Mouse (Mus musculus) cortical plate, adult 2 months (tissue): ENCODE data around the gene Tnrc6b. TPM values are rescaled to one million over a fixed set of nuclear protein-coding genes. Genes with fewer than 3 reads are reported as not detected.

Source experiments
- H3K27ac ChIP-seq: fragments of 200-500 bp; 2 replicates; pipeline ENCODE4 v1.5.1; 2012; ENCODE audit warnings: low read length, control low read depth, inconsistent platforms; ENCODE audit not compliant: insufficient read depth
- H3K4me1 ChIP-seq: fragments of 200-500 bp; 2 replicates; pipeline ENCODE4 v1.6.1; 2011; ENCODE audit warnings: low read length; ENCODE audit not compliant: control insufficient read depth, insufficient read depth
- H3K4me3 ChIP-seq: fragments of 200-500 bp; 2 replicates; pipeline ENCODE4 v1.5.1; 2011; ENCODE audit warnings: mild to moderate bottlenecking, low read length, control low read depth; ENCODE audit not compliant: insufficient read depth
- CTCF ChIP-seq: fragments of 200-500 bp; IDR thresholded peaks from 2 replicates; pipeline ENCODE4 v1.5.1; 2011; ENCODE audit warnings: mild to moderate bottlenecking, control low read depth, low read length; ENCODE audit not compliant: insufficient read depth; ENCODE audit errors: extremely low read depth
- POLR2A ChIP-seq: fragments of 200-500 bp; IDR thresholded peaks from 2 replicates; pipeline ENCODE4 v1.6.1; 2011; ENCODE audit warnings: mild to moderate bottlenecking, low read length, control low read depth; ENCODE audit not compliant: insufficient read depth; ENCODE audit errors: extremely low read depth
- polyA plus RNA-seq: library from polyadenylated mRNA; depleted of rRNA; stranded (reverse); fragments of >200 nt; gene quantifications from 2 replicates; pipeline ENCODE4 v1.2.3, GENCODE M21; 2012; rRNA removed

Gene Tnrc6b
- 20.5 and 44.2 TPM in 2 replicates for polyA plus RNA-seq

GRCm38 (mm10) chr15:80710608-80711363 lies at the start of gene Tnrc6b:
Gene Tnrc6b, plus strand, starts transcription at chr15:80711313.
- TF ChIP-seq CTCF (no peak), POLR2A (peak; percentile 97)
- peak within 1 kb of the TSS; percentile 98 for H3K27ac ChIP-seq
- H3K4me3 ChIP-seq = peak within 1 kb of the TSS; percentile 44
- peaks cover 4% of the 10 kb centered on the region for H3K4me1 ChIP-seq

GRCm38 (mm10) chr15:80664444-80664843 lies 46.7 kb upstream of the Tnrc6b start:
- H3K4me3 ChIP-seq = no peak overlapping the region
- H3K4me1 ChIP-seq = peaks cover 7% of the 10 kb centered on the region
- TF ChIP-seq POLR2A (no peak), CTCF (no peak)
- no peak overlapping the region for H3K27ac ChIP-seq

- Histone ChIP-seq H3K4me1 (peaks cover 5% of the 10 kb centered on the region), H3K4me3 (no peak within 1 kb of the TSS), H3K27ac (no peak within 1 kb of the TSS)
- no peak for TF ChIP-seq POLR2A
- TF ChIP-seq CTCF = no peak
Observed at GRCm38 (mm10) chr15:80671295-80672252, 39.5 kb upstream of the Tnrc6b start, which contains the start of gene Fam83f. Gene Fam83f, plus strand, starts transcription at chr15:80671847.

- H3K27ac ChIP-seq = no peak overlapping the region
- peaks cover 5% of the 10 kb centered on the region for H3K4me1 ChIP-seq
- no peak for TF ChIP-seq POLR2A
- no peak for TF ChIP-seq CTCF
Observed at GRCm38 (mm10) chr15:80672810-80673209, 38.3 kb upstream of the Tnrc6b start.

GRCm38 (mm10) chr15:80673337-80674095 lies 37.6 kb upstream of the Tnrc6b start:
- Histone ChIP-seq H3K4me3 (no peak overlapping the region), H3K4me1 (peaks cover 5% of the 10 kb centered on the region), H3K27ac (no peak overlapping the region)
- TF ChIP-seq POLR2A (no peak), CTCF (no peak)

More at GRCm38 (mm10) chr15:80672810-80673209, 38.3 kb upstream of the Tnrc6b start:
- no peak overlapping the region for H3K4me3 ChIP-seq

GRCm38 (mm10) chr15:80674700-80675099 lies 36.4 kb upstream of the Tnrc6b start:
- no peak for TF ChIP-seq POLR2A
- TF ChIP-seq CTCF = no peak
- Histone ChIP-seq H3K4me3 (no peak overlapping the region), H3K27ac (no peak overlapping the region), H3K4me1 (peaks cover 8% of the 10 kb centered on the region)

GRCm38 (mm10) chr15:80679515-80680215 lies 31.4 kb upstream of the Tnrc6b start:
- Histone ChIP-seq H3K4me3 (no peak overlapping the region), H3K27ac (no peak overlapping the region; the same call in 1 of the 2 replicates)
- TF ChIP-seq POLR2A (no peak), CTCF (no peak)

GRCm38 (mm10) chr15:80680347-80681030 lies 30.6 kb upstream of the Tnrc6b start:
- H3K27ac ChIP-seq = no peak overlapping the region
- H3K4me1 ChIP-seq = peaks cover 21% of the 10 kb centered on the region
- no peak for TF ChIP-seq POLR2A
- no peak for TF ChIP-seq CTCF
- no peak overlapping the region for H3K4me3 ChIP-seq

More at GRCm38 (mm10) chr15:80679515-80680215, 31.4 kb upstream of the Tnrc6b start:
- peaks cover 18% of the 10 kb centered on the region for H3K4me1 ChIP-seq

- H3K4me1 ChIP-seq = peaks cover 22% of the 10 kb centered on the region
- TF ChIP-seq CTCF (no peak), POLR2A (no peak)
- no peak overlapping the region for H3K27ac ChIP-seq
- H3K4me3 ChIP-seq = no peak overlapping the region
Observed at GRCm38 (mm10) chr15:80681466-80681881, 29.6 kb upstream of the Tnrc6b start.
